Mouse (Mus musculus) layer of hippocampus, postnatal 10 days (tissue): Measurements from ENCODE around the gene Dgkg. TPM values are rescaled to one million over a fixed set of nuclear protein-coding genes. Genes with fewer than 3 reads are reported as not detected.

ENCODE experiments used
- DNase-seq, 2 experiments: peaks; one replicate each; pipeline ENCODE4 v3.0.0; 2021; ENCODE audit warnings: low spot score in 2 of 2
- total RNA-seq, 2 experiments: library from RNA; stranded (reverse); gene quantifications; 2 replicates each; pipeline ENCODE4 v1.2.3; 2021

The Dgkg gene
- total RNA-seq, 2 experiments from 2014 or later: 113 to 120 TPM

DNA sequence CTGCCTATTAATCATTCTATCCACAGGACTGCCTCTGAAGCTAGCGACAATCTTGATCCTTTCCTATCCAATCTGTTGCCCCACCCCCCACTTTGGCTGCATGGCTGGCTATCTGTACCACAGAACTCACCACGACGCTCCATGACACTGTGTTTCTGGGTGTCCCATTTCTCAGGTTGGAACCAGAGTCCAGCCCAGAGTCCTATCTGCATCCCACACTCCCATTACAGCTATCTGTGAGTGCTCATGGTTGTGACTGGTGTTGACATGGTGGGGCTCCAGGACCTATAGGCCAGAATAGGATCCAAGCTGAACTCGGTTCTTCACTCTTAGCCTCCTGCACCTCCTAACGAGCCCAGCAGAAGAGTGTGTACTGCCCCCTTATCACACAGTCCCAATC lies 107.7 kb downstream of the Dgkg start:
- DNase-seq: no peak

DNA sequence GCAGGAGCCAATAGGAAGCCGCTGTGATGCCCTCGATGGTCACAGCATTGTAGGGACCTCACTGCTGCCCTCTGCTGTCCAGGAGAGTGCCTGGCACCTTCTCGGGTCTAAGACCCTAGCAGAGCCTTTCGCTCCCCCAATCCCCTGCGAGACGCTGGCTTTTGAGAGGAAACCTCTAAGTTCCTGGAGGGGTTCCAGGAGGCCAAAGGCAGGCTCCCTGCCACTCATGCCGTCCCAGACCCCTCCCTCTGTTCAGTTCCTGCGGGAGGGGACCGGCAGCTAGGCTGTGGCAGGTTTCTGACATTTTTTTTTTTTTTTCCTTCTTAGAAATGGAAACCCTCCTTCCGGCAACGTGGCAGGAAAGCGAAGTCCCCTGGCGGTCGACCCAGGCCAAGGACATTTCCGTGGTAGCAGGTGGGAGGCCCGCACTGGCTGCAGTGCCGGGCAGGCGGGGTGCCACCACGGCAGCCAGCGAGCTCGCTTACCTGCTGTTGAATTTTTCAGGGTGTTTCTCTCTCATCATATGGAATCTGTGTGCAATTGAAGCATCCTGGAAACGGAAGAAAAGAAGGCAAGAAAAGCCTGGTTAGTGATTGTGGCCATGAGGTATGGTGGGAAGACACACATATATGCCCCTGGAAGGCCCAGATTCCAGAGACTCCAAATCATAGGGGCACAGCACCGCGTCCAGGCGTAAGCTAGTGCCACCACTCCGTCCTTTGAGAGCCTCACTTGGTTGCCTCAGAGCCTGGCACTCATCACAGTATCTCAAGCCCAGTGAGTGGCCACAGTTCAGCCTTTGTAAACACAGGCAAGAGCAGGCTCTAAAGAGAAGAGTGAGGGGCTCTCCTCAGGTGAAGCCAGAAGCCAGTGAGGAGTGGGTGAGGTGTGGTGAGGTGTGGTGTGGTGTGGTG lies 108.6 kb downstream of the Dgkg start:
- DNase-seq: peak; percentile 91 to 92

DNA sequence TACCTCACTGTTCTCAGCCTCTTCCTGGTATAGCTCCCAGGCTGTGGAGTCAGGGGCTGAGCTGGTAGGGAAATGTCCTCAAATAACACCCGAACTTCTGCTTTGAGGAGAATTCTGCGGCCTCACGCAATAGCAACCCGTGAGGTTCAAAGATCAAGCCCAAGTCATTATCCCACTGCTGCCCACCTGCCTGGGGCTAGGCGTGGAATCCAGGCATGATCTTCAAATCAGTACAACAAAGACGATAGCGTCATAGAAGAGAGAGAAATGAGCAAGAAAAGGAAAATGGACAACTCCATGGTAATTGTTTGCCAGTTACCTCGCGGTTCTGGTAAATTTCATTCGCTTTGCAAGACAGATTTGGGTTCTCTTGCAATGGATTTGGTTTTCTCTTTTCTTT lies 109.3 kb downstream of the Dgkg start:
- no peak for DNase-seq

DNA sequence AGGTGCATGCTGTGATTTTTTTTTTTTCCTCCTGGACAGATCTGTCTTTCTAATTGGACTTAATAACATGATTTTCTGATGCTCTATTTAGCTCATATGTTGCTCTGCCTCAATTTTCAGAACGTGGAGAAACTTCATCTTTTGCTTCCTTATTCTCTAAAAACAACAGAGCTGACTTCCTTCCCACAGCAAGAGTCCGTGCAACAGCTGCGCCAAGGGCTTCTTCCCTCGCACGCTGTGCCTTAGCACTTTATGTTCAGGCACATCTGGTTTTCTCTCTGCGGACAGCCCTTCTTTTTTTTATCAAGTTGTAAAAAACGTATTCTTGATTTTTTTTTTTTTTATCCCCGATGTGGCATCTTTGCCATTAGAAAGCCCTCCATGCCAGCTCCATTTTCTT lies 111.2 kb downstream of the Dgkg start:
- no peak for DNase-seq

DNA sequence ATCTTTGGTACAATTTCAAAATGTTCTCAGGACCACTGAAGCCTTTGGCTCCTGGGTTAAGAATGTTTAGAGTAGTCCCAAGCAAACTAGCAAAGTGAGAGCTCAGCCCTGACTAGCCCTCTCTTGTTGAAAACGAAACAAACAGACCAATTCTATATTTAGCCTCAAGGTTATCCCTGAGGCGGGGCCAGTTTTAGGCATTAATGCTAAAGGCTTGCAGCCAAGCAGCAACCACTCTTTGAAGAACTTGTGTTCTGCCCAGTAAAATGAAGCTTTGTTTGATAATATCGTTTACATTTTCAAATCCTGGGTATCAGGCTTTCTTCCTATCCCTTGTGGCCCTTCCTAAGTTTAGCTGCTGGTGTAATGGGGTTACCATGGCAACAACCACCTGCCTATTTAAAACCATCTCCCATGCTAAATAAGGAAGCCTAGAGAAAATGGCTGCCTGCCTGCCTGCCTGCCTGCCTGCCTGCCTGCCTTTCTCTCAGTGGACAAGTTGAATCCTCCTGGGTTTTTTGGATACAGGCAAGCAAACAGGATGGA lies 111.9 kb downstream of the Dgkg start:
- peak in 1 of 2 experiments; percentile 43 for DNase-seq

DNA sequence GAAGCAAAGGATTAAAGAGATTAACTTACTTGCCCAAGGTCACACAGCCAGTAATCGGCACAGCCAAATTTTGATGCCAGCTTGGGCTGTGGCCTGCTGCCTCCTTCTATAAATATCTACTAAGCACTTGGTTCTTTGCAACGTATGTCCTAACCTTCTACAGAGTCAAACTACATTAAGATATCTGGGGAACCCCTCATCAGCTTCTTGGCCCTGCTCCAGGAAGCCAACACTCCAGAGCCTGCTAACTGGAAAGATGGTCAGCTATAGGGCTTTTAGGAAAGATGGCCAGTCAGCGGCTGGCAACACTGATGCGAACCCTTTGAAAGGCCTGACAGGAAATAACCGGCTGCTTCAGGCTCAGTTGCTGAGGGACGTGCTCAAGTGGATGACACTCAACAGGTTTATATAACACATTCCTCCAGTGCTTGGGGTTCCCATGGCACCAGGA lies 114.3 kb downstream of the Dgkg start:
- DNase-seq: no peak

DNA sequence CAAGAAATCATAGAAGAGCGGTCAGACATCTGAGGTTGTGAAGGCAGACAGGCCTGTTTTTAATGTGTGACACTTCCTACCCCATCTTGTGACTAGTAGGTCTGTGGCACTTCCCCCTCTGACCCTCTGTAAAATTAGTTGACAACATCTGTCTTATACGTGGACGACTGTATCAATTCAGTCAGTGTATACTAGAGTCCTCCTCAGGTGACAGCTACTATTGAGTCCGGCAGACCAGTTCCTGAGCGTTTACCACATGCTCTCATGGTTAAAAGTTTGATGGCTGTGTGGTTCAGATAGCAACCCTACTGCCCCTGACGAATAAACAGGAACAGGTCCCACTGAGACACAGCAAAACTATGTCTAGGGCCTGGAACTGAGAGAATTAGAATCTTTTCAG lies 117.7 kb downstream of the Dgkg start:
- DNase-seq: no peak

DNA sequence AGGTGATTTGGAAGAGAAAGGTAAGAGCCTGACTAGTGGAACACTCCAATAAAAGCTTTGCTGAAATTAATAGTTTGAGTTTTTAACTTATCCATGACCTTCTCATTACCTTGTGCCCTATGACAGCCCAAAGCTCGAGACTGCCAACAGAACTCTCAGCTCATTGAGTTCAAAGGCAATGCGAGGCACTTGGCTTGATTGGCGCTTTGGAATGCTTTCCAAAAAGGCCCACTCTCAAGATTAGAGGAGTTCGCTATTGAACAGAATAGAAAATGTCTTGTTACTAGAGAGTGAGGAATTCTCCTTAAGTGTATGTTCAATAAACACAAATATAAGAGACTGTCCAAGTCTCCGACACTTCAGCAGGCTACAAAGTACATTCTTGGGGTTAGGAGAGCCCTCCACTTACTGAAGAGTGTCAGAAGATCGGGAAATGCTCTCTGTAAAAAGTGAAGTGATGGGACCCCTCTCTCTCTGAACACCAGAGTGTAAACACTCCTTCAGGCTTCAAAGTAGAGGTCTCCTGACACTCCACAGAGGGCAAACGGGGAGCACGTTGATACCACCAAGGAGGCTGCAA lies 120.3 kb downstream of the Dgkg start:
- no peak for DNase-seq

DNA sequence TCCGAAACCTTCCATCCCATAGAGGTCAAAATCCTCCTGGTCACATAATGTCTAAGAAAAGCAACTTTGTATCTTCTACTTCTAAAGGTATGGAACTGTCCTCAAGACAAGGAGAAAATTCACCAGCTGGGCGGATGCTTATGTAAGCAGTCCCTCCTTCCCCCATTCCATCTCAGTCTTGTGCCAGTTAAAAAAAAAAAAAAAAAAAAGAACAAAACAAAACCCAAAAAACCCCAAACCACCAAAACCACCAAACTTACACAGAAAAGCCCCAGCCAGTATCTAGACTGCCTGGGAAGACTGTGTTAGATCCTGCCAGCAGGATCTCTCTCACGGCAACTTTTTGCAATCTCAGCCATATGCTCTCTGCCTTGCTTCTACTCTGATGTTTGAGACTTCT lies 123.9 kb downstream of the Dgkg start:
- DNase-seq: no peak

DNA sequence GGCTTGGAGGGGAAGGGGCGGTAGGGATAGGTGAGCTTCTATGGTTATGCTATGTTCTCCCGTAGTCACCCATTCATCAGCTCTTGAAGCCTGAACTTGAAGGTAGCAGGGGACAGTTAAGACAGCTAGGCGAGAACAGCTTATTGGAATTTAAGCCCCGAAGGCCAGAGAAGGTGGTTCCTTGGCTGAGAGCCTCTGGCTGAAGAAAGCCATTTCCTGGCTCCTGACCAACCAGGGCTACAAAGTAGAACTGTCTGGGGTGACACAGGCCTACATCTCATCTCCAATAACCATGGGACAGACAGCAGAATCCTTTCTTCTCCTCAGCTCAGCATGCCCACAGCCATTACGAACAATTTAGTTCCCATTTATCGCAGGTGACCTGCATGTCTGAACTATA lies 125.2 kb downstream of the Dgkg start:
- peak in 1 of 2 experiments; percentile 50 for DNase-seq

DNA sequence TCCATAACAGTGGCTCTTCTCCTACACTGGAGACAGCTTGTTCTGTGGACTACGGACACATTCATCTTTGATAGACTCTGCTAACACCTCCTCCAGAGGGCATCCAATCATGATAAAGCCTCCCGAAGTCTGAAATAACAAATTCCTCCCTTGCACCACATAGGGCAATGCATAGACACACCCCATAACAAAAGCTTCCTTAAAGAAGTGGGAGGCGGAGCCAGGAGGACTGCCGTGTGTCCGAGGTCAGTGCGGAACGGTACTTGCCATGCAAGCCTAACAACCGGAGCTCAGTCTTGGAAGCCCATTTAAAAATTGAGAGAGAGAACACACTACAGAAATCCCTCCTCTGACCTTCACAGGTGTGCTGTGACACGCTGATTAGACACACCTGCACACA lies 126.0 kb downstream of the Dgkg start:
- no peak for DNase-seq

DNA sequence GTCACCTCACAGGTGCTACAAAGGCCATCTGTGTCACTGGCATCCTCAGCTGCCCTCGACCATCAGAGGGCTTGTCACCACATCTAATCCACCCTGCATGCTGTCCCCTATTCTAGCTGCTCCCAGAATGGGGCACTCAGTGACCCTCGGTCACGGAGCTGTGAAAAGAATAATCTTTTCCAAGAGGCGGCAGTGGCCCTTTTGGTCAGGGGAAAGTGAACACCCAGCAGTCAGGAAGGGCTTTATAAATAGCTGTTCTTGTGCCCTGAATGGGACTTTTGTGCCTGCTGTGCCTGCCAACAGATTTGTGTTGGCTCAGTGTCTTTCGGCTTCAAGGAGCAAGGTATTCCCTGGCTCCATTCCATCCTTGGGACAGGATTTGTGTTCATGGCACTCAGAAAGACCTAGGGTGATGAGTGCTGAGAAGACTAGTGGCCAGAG lies 129.5 kb downstream of the Dgkg start:
- DNase-seq: no peak

DNA sequence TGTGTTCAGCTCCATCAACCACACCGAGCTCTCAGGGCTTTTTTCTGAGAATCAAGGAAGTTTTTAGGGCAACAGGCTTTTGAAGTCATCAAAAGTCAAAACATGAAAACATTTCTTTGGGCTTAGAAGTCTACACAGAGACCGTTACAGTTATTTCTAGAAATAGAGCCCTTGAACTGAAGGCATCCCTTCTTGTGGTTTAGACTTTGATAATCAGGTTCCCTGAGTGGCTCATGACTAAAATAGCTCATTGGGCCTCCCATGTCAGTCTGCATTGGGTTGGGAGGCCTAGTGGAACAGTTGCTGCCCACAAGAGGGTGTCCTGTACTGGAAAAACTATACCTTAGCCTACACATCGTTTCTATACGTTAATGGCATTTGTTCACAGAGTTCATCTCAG lies 130.6 kb downstream of the Dgkg start:
- no peak for DNase-seq

DNA sequence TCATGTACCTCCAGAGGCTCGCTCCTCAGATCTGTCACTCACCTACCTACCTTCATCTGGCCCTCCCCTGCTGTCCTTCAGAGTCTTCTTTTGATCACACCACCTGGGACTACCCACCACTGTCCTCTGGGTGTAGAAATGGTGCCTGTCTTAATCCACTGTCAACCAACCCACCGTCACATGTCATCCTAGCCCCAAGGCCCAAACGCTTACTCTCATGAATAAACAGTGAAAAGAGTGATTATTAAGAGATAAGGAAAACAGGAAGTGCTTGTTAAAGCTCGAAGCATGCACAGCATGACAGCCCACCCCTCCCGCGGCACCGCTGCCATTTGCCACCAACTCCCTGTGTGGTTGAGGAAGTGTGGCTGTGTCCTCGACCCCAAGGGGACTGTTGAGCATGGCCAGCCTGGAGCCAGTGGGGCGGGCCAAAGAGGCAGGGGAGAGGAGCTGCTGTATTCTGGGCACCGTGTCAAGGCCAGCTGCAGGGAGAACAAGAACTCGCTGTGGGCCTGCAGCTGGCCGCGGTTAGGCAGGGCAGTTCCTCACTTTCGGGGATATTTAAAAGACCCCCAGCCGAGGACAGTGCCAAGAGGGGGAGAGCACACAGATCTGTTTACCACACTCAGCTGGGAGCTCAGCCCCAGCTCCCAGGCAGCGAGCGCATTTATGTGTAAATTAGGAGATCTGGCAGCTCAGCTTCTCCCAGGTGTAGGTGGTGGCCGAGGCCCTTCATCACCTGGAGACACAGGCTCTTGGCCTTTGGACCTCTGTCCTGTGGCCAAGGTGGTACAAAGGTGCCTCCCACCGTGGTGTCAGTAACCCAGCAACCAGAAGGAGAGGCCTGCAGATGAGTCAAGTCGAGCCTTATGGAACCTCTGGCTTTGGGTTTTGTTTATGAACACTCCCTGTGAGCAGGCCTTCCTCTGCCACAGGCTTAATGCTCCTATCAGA lies 139.3 kb downstream of the Dgkg start:
- DNase-seq: peak; percentile 72 to 80

DNA sequence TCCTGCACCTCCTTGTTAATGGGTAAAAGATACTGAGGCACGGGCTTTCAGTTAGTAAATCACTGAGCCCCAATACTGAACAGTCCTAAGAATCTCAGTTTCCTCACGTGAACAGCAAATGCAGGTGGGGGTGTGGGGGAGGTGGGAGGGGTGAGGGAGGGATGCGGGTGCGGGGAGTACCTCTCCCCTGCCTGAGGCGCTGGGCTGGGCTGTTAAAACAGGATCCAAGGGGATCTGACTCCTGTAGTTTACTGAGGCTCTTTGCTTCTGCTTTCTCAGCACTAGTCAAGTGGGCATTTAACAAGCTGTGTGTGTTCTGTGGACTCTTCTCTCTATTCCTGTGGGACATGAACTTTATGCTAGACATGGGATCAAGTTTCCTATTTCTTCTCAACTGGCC lies 141.5 kb downstream of the Dgkg start:
- DNase-seq: no peak

DNA sequence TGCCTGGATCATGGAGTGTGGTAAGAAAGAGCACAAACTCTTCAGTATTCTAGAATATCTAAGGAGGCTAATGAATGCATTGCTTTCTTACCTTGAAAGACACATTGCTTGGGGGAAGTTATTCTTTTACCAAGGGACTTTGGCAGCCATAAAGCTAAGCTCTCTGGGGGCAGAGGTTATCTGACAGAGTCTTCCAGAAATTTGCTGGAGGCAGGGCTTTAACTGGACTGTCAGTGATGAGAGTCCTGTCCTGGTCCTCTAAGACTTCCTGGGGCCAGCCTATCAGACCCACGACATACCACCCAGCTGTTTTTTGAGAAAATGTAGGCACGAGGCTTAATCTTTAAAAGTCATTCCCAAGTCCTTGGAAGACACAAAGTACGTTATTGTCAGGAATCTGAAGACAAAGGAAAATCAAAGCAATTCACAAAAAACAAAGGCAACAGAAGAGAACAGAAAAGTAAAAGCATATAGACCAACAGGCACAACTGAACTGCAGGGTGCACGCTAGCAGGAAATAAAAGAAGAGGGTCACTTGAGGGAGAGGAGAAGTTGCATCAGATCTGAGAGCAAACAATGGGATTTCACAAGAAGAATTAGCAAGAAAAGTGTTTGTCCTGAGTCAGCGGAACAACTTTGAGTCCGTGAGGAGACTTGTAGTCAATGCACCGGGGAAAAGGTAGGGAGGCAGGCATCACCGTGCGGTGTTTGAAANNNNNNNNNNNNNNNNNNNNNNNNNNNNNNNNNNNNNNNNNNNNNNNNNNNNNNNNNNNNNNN lies 146.0 kb downstream of the Dgkg start:
- no peak for DNase-seq

DNA sequence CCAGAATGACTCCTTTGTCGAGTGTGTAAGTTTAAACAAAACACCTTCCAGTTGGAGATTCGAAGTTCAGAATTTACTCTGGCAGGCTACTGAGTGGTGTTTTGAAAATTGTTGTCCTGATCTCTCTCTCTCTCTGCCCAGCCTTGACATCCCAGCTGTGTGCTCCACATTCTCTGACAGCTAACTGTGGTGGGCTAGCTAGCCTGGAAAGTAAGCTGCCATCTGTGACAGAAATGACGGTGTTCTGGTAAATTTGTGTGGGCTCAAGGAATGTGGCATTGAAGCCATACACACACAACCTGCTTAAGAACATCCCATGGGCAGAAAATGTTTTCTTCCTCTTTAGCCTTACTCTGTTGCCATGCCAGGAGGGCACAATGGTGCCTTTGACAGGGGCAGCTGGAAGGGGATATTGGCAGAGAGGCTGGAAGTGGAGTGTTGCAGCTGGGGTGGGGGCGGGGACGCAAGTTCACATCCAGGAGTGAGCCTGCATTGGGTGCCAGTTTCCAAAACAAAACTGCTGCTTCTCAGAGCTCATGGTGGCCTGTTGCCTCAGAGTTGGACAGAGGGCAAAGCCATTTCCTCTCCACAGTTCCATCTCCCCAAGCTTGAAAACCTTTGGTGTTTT lies 148.0 kb downstream of the Dgkg start:
- peak; percentile 39 to 51 for DNase-seq

DNA sequence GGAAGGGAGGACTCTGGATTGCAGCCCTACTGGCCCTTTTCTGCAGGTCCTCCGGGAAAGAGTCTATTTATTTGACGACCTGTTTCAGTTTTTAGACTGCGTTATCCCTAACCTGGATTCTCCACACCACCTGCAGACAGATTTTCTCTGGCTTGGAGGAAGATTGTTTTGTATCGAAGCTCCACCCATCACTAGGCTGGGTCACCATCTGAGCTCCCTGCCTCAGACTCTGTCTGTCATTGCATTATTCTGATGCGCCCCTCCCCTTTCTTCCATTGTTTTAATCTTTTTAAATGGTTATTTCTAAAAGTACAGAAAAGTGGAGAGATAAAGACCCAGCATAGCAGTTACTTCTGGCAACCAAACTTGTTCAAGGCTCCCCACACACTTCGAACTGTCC lies 151.4 kb downstream of the Dgkg start:
- DNase-seq: no peak

DNA sequence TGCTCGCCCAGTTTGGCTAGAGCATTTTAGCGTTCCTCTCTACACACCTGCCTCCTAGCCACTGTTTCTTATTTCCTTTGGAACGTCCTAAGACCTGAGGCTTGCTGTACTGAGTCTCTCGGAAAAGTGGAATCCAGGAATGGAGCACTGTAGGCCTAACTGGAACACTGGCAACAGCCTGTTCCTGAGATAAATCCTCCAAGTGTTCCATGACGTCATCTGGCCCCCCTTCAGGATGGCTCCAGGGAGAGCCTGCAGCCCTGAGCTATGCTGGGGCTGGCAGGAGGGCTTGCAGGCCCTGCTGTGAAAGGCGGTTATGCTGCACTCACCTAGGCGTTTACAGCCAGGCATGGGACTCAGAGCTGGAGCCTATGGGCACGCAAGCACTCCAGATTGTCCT lies 152.2 kb downstream of the Dgkg start:
- DNase-seq: peak; percentile 31 to 36

DNA sequence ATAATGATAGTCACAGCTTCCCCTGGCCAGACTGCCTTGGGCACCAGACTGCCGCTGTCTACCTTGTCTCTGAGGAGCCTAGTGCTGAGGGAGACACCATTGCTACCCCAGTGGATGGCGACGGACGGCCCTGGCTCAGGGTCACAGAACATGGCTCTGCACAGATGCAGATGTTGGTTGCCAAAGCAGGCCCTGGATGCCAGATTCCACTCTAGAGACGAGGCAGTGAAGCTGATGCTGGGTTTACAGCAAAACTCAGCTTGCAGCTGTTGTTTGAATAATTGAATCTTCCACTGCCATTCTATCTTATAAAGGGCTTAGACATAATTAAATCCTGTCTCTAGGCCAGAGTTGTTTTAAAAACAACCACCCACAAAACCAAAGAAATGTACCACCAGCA lies 153.0 kb downstream of the Dgkg start:
- no peak for DNase-seq
